Mouse (Mus musculus) heart, embryonic 13.5 days (tissue): Measurements from ENCODE around the gene Orc1. TPM values are rescaled to one million over a fixed set of nuclear protein-coding genes. Genes with fewer than 3 reads are reported as not detected.

ENCODE experiments used
- ATAC-seq: fragments of 200-750 bp; cut with Nextera tagmentation; 2 replicates; pipeline ENCODE4 v1.8.0; 2017; ENCODE audit warnings: moderate TSS enrichment; ENCODE audit not compliant: insufficient number of reproducible peaks, low FRiP score, low TSS enrichment; ENCODE audit errors: extremely low read depth
- H3K27ac ChIP-seq: fragments of 300-500 bp; sonication (generic); replicated peaks from 2 replicates; pipeline ENCODE4 v1.5.1; 2015; ENCODE audit warnings: moderate library complexity, mild to moderate bottlenecking, inconsistent platforms
- H3K27me3 ChIP-seq: fragments of 300-500 bp; sonication (generic); replicated peaks from 2 replicates; pipeline ENCODE4 v1.6.1; 2015; ENCODE audit warnings: mild to moderate bottlenecking, inconsistent platforms
- H3K36me3 ChIP-seq: fragments of 300-500 bp; sonication (generic); 2 replicates; pipeline ENCODE4 v1.6.1; 2015; ENCODE audit warnings: mild to moderate bottlenecking, inconsistent platforms
- H3K4me1 ChIP-seq: fragments of 300-500 bp; sonication (generic); 2 replicates; pipeline ENCODE4 v1.6.1; 2015; ENCODE audit warnings: inconsistent platforms
- H3K4me2 ChIP-seq: fragments of 300-500 bp; sonication (generic); 2 replicates; pipeline ENCODE4 v1.6.1; 2015; ENCODE audit warnings: inconsistent platforms, mild to moderate bottlenecking, moderate library complexity
- H3K4me3 ChIP-seq: fragments of 300-500 bp; sonication (generic); 2 replicates; pipeline ENCODE4 v1.5.1; 2015; ENCODE audit warnings: moderate library complexity, mild to moderate bottlenecking, inconsistent platforms
- H3K9ac ChIP-seq: fragments of 300-500 bp; sonication (generic); 2 replicates; pipeline ENCODE4 v1.6.1; 2015; ENCODE audit warnings: inconsistent platforms, mild to moderate bottlenecking, moderate library complexity
- H3K9me3 ChIP-seq: fragments of 300-500 bp; sonication (generic); 2 replicates; pipeline ENCODE4 v1.6.1; 2016; ENCODE audit warnings: inconsistent platforms
- WGBS: fragments of 180-500 bp; shearing (Covaris S2); methylation state at CpG from one replicate; pipeline ENCODE4 v1.1.7; 2015; ENCODE audit warnings: mixed read lengths; 5-methylcytosine and 5-hydroxymethylcytosine counted together
- polyA plus RNA-seq: library from polyadenylated mRNA; unstranded; fragments of >200 nt; fragmentation: Nextera tagmentation; extraction: Ambion mirVana; gene quantifications from 2 replicates; pipeline ENCODE4 v1.2.1, GENCODE M21; 2015

Orc1 gene
- polyA plus RNA-seq, 1 experiment from 2014 or later, result 6.6 TPM

- peak overlapping the region; percentile 71 for H3K4me2 ChIP-seq
- peaks cover 16% of the 10 kb centered on the region for H3K4me1 ChIP-seq
- no peaks in the 10 kb centered on the region for H3K9me3 ChIP-seq
- H3K27me3 ChIP-seq, result no peaks in the 10 kb centered on the region
- peak overlapping the region; percentile 85 for H3K27ac ChIP-seq
- ATAC-seq, result no peak
- H3K36me3 ChIP-seq, result peaks cover 21% of the 10 kb centered on the region
- WGBS, result 66% methylated on average over 4 of the region's 4 CpGs
- peak overlapping the region; percentile 89 for H3K4me3 ChIP-seq
- peak overlapping the region; percentile 94 for H3K9ac ChIP-seq
These were observed 39.4 kb downstream of the Orc1 start for GRCm38 (mm10) chr4:108618586-108618985.

DNA sequence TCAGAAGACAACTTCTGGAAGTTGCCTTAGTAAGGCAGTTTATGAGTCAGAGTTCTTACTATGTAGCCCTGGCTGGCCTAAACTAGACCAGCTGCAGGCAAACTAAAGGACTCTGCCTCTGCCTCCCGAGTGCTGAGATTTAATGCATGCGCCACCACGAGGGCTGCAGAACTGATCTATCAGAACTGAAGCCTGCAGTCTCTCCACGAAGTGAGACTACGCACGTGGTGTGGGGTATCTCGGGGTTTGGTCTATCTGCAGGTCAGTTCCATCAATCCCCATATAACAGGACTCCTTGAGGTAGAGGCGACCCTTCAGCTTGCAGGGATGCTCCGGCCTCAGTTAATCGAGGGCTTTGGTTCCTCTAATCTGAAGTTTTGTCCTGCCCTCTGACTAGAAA, 39.9 kb downstream of the Orc1 start:
- WGBS, result 1% methylated on average over 10 of the region's 10 CpGs
- H3K9ac ChIP-seq, result peak overlapping the region; percentile 94
- ATAC-seq, result no peak
- H3K27me3 ChIP-seq, result no peaks in the 10 kb centered on the region
- H3K36me3 ChIP-seq, result peaks cover 22% of the 10 kb centered on the region
- no peaks in the 10 kb centered on the region for H3K9me3 ChIP-seq
- peak overlapping the region; percentile 89 for H3K4me3 ChIP-seq
- H3K27ac ChIP-seq, result peak overlapping the region; percentile 85
- peaks cover 16% of the 10 kb centered on the region for H3K4me1 ChIP-seq
- peak overlapping the region; percentile 71 for H3K4me2 ChIP-seq

GRCm38 (mm10) chr4:108619587-108620341, 40.5 kb downstream of the Orc1 start, which contains the start of gene Cc2d1b:
Cc2d1b (plus strand) TSS chr4:108619940.
- ATAC-seq, result peak; percentile 91

GRCm38 (mm10) chr4:108620536-108620935, 41.3 kb downstream of the Orc1 start:
- H3K9me3 ChIP-seq, result no peaks in the 10 kb centered on the region
- H3K4me2 ChIP-seq, result peak overlapping the region; percentile 71
- H3K36me3 ChIP-seq, result peaks cover 28% of the 10 kb centered on the region
- ATAC-seq, result no peak
- H3K27me3 ChIP-seq, result no peaks in the 10 kb centered on the region
- 16% methylated on average over 8 of the region's 8 CpGs for WGBS
- H3K4me1 ChIP-seq, result peaks cover 16% of the 10 kb centered on the region
- peak overlapping the region; percentile 94 for H3K9ac ChIP-seq
- H3K4me3 ChIP-seq, result peak overlapping the region; percentile 89
- peak overlapping the region; percentile 85 for H3K27ac ChIP-seq

More at GRCm38 (mm10) chr4:108619587-108620341, 40.5 kb downstream of the Orc1 start, which contains the start of gene Cc2d1b:
- Histone ChIP-seq H3K9ac (peak within 1 kb of the TSS; percentile 94), H3K27me3 (no peaks in the 10 kb centered on the region), H3K9me3 (no peaks in the 10 kb centered on the region), H3K4me2 (peak within 1 kb of the TSS; percentile 71), H3K36me3 (peaks cover 24% of the 10 kb centered on the region), H3K27ac (peak within 1 kb of the TSS; percentile 85), H3K4me1 (peaks cover 16% of the 10 kb centered on the region), H3K4me3 (peak within 1 kb of the TSS; percentile 89)
- under 1% methylated on average over 86 of the region's 86 CpGs for WGBS

- Histone ChIP-seq H3K4me2 (no peak overlapping the region), H3K27me3 (no peaks in the 10 kb centered on the region), H3K9ac (no peak overlapping the region), H3K4me1 (peaks cover 16% of the 10 kb centered on the region), H3K4me3 (no peak overlapping the region), H3K9me3 (no peaks in the 10 kb centered on the region), H3K36me3 (peaks cover 38% of the 10 kb centered on the region), H3K27ac (no peak overlapping the region)
- 92% methylated on average over 6 of the region's 6 CpGs for WGBS
- ATAC-seq, result no peak
These were observed 42.3 kb downstream of the Orc1 start for GRCm38 (mm10) chr4:108621504-108621903.

DNA sequence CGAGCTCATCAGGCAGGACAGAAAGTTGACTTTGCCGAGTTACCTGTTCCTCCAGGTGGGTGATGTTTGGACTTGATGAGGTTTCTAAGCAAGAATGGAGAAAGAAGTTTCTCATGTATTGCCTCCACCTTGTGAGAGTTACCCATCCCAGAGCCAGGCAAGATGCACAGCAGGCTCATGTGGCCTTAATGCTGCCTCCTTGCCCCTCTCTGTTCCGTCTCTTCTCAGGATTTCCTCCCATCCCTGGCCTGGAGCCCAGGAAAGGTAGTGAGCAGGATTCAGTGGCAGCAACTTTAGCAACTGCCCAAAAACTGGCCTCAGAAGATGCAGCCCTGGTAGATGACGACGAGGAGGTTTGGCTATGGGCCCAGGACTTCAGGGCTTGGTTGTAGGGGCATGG, 47.8 kb downstream of the Orc1 start:
- Histone ChIP-seq H3K4me2 (no peak overlapping the region), H3K4me3 (no peak overlapping the region), H3K9ac (no peak overlapping the region), H3K27ac (no peak overlapping the region), H3K9me3 (no peaks in the 10 kb centered on the region), H3K36me3 (peaks cover 87% of the 10 kb centered on the region), H3K4me1 (no peaks in the 10 kb centered on the region), H3K27me3 (no peaks in the 10 kb centered on the region)
- ATAC-seq, result no peak
- 72% methylated on average over 5 of the region's 5 CpGs for WGBS

DNA sequence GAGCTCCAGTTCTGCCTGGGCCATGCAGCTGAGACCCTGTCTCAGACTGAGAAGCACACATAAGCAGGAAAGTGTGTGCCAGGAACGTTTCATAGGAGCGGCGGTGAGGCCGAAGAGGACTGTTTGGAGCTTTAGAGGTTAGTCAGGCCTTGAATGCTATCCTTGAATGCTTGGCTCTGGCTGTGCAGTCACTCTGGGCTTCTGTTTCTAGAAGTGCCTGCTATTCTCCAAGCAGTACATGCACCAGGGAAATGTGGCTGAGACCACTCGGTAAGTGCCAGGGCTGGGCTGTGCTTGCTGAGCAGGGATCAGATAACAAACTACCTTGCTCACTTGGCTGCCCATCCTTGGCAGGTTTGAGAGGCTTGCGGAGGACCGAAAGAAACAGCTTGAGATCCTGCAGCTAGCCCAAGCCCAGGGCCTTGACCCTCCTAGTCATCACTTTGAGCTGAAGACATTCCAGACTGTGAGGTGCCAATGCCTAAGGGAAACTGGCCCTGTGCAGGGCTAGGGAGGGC, 50.2 kb downstream of the Orc1 start:
- no peak for ATAC-seq
- H3K36me3 ChIP-seq, result peaks cover 99% of the 10 kb centered on the region
- no peak overlapping the region for H3K4me3 ChIP-seq
- H3K4me2 ChIP-seq, result no peak overlapping the region
- no peak overlapping the region for H3K27ac ChIP-seq
- WGBS, result 88% methylated on average over 7 of the region's 7 CpGs
- H3K4me1 ChIP-seq, result no peaks in the 10 kb centered on the region
- H3K9me3 ChIP-seq, result no peaks in the 10 kb centered on the region
- no peak overlapping the region for H3K9ac ChIP-seq
- H3K27me3 ChIP-seq, result no peaks in the 10 kb centered on the region

DNA sequence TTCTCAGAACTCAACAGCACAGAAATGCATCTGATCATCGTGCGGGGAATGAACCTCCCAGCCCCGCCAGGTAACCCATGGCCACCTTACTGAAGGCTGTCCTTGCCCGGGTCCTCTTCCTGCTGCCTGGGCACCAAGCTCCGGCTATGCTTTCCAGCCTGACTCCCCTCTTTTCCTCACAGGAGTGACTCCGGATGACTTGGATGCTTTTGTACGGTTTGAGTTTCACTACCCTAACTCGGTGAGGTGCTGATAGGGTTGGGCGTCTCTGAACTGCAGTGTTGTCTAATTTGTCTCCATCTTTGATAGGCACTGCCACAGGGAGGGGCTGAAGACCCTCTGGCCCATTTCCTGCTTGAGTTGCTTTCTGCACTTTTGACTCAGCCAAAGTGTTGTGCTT, 50.9 kb downstream of the Orc1 start:
- Histone ChIP-seq H3K27me3 (no peaks in the 10 kb centered on the region), H3K4me3 (no peak overlapping the region), H3K9me3 (no peaks in the 10 kb centered on the region), H3K4me1 (no peaks in the 10 kb centered on the region), H3K27ac (no peak overlapping the region), H3K36me3 (peaks cover 99% of the 10 kb centered on the region), H3K9ac (no peak overlapping the region), H3K4me2 (no peak overlapping the region)
- WGBS, result 91% methylated on average over 9 of the region's 9 CpGs
- no peak for ATAC-seq

DNA sequence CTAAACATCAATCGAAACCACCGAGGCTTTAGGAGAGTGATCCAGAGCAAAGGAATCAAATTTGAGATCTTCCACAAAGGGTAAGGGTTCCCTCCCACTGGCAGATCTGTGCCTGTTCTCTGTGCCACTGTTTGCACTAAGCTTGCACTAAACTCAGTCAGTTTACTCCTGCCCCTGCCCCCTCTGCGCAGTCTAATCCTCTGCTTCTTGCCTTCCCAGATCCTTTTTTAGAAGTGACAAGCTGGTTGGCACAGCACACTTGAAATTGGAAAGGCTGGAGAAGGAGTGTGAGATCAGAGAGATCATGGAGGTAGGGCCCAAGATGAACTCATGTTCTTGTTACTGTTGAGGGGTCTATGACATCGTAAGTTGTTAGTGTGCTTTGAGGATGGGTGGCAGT, 52.4 kb downstream of the Orc1 start:
- H3K36me3 ChIP-seq, result peaks cover 98% of the 10 kb centered on the region
- H3K9me3 ChIP-seq, result no peaks in the 10 kb centered on the region
- H3K4me3 ChIP-seq, result no peak overlapping the region
- no peak overlapping the region for H3K9ac ChIP-seq
- WGBS, result 87% methylated on average over 4 of the region's 4 CpGs
- H3K4me2 ChIP-seq, result no peak overlapping the region
- no peaks in the 10 kb centered on the region for H3K4me1 ChIP-seq
- no peak overlapping the region for H3K27ac ChIP-seq
- ATAC-seq, result no peak
- no peaks in the 10 kb centered on the region for H3K27me3 ChIP-seq

DNA sequence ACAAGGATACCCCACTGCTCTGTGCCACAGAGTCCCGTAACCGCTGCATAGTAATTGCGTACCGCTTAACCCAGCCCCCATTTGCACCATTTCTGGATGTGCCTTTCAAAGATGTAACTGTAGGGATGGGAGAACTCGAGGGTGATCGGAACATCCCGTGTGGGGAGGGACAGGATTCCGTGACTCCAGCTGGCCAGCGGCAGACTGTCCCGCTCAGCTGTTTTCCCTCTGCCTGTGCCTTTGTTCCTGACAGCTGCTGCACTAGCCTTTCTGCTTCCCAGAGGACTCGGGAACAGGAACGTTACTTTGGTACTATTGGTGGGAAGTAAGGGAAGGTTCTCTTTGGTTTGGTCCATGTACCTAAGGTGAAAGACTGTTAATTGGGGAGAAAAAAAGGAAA, 54.5 kb downstream of the Orc1 start:
- no peaks in the 10 kb centered on the region for H3K9me3 ChIP-seq
- peaks cover 89% of the 10 kb centered on the region for H3K36me3 ChIP-seq
- H3K9ac ChIP-seq, result no peak overlapping the region
- no peak for ATAC-seq
- H3K4me3 ChIP-seq, result no peak overlapping the region
- no peak overlapping the region for H3K4me2 ChIP-seq
- 88% methylated on average over 12 of the region's 12 CpGs for WGBS
- no peak overlapping the region for H3K27ac ChIP-seq
- H3K4me1 ChIP-seq, result no peaks in the 10 kb centered on the region
- H3K27me3 ChIP-seq, result no peaks in the 10 kb centered on the region

DNA sequence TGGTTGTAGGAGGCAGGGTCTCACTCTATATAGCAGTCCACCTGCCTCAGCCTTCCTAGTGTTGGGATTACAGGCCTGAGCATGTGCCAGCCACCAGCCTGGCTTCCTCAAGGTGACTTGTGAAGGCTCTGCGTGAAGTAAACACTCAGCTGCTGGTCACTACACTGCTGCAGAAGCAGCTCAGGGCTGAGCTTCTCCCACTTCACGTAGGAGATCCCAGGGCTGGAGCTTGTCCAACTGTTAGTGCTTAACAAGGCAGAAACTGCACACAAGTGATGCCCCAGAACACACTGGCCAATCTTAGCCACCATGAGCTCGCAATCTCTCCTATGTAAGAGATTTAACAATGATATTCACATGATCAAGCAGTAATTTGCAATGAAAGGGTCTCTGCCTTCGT, 55.5 kb downstream of the Orc1 start:
- Histone ChIP-seq H3K4me3 (no peak overlapping the region), H3K4me1 (no peaks in the 10 kb centered on the region), H3K9ac (no peak overlapping the region), H3K4me2 (no peak overlapping the region), H3K36me3 (peaks cover 89% of the 10 kb centered on the region), H3K27me3 (no peaks in the 10 kb centered on the region), H3K27ac (no peak overlapping the region), H3K9me3 (no peaks in the 10 kb centered on the region)
- ATAC-seq, result no peak
- 74% methylated on average over 4 of the region's 4 CpGs for WGBS

- Histone ChIP-seq H3K4me1 (no peaks in the 10 kb centered on the region), H3K4me3 (no peak overlapping the region), H3K27me3 (no peaks in the 10 kb centered on the region), H3K36me3 (peaks cover 85% of the 10 kb centered on the region), H3K27ac (no peak overlapping the region), H3K9me3 (no peaks in the 10 kb centered on the region), H3K4me2 (no peak overlapping the region), H3K9ac (no peak overlapping the region)
- ATAC-seq, result no peak
These were observed 55.9 kb downstream of the Orc1 start for GRCm38 (mm10) chr4:108635101-108635500.
